Mouse (Mus musculus) kidney, adult 11 months (tissue): ENCODE measurements around the gene Lsr.
"Not testable (repeated sequence)": the region's sequence is repeated elsewhere in the genome, so short reads cannot be mapped to it uniquely, and the experiment has no call there.

ENCODE experiments used
- DNase-seq: peaks from one replicate; pipeline ENCODE4 v3.0.0; 2022

Gene Lsr

DNA sequence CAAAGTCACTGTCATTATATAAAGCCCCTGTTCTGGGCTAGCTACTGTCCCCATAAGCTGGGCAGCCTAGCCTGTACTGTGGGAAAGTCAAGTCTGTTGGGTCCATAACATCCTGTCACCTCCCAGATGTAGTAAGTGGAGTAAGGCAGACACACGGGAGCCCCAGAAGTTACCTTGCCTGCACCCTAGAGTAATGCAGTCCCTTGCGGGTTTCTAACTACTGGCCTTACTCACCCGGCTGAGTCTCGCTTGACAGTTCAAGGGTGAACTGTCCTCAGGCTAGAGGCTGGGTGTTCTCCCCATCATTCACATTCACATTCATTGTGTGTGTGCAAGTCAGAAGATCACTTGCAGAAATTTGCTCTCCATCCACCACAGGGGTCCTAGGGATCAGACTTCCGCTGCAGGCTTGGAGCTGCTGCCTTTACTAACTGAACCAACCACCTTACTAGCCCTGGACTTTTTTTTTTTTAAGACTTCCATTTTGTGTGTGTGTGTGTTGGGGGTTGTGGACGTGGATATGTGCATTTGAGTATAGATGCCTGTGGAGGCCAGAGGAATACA is 13.4 kb downstream of the Lsr start:
- no peak for DNase-seq

DNA sequence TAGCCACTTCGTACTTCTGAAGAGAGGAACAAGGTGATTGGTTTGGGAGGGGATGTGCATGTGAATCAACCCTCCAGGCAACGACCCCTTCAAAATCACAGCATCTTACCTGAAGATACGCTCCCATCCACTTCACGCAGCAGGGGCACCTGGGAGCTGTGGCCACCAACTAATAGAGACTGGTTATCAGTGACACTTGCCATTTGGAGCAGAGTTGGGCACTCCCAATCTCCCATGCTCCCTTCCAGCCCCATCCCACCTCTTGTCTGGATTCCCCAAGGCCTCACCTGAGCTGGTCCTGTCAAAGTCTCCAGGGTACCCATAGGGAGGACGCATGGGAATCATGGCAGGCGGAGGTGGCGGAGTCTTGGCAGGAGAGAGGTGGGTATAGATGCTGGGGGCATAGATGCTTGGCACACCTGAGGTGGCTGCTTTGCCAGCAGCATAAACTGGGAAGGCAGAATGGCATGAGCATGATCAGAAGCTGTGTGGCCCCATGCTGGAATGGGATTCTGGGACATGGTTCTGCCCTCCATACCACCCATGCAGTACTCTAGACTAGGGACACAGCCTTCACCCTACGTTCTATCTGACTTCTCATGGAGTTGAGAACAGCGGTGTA is 14.3 kb downstream of the Lsr start:
- DNase-seq, result no peak

DNA sequence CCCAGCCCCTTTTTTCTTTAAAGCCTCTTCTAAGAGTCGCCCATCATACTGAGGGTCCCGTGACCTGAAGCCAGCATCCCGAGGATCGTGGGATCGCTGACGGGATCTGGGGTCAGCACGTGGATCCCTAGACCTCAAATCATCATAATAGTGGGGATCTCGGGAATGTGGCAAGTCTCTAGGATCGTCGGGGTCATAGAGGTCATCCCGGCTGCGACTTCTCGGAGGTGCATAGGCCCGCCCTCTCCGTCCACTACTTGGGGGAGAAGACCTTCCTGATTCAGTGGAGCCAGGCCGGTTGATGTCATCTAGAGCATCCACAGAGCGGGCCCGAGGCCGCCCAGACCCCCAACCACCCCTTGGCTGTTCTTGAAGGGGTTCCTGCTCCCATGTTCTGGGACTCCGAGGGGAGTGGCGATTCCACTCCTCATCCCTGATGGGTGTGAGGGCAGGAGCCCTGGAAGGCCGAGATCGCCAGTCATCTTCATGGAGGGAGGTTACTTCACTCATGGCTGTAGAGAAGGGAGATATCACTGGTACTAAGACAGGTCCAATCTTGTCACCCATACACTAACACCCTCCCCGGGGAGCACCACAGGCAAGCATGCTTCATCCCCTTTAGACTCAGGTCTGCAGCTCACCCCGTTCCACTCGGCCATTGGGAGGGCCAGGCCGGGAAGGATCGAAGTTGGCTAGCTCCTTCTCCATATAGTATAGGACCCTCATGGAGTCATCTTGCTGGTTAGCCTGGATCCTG is 15.0 kb downstream of the Lsr start:
- DNase-seq, result peak; percentile 35

DNA sequence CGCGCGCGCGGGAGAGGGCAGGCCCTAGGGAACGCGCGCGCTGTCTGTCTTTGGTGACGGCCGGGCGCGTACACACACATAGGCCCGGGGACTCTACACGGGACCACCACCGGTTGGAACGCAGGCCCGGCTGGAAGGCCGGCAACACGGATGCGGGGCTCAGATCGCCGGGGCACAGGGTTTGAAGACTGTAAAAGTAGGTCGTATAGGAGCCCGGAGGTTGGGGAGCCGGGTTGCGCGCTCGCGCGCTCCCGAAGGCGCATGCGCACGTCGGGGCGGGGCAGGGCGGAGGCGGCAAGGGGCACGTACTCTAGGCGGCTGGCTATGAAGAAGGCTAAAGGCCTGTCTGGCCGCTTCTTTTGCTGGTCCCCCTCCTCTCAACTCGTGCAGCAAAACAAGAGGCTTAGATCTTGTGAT is 15.9 kb downstream of the Lsr start:
- DNase-seq, result peak; percentile 94

DNA sequence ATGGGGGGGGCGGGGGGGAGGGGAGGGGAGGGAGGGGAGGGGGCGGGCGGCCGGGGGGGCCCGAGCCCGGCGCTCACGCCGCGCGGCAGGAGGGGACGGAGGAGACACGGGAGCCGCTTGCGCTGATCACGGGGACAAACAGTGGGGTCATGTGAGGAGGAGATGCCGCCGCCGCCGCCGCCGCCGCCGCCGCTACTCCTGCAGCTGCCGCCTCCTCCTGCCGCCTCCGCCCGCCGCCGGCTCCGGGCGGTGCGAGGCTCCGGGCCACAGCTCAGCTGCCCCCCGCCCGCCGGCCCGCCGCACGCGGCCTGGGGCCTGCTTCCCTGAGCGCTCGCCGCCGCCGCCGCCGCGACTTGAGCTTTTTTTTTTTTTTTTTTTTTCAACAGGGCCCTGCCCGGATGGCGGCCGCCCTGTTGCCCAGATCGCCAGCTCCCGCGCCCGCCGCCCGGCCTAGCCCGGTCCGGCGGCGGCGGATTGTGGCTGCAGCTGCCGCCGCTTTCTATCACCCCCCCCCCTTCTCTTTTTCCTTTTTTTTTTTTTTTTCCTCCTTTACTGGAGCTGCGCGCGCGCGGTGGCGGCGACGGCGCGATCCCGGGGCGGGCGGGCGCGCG is 16.4 kb downstream of the Lsr start, which contains the start of gene Usf2:
Usf2 (minus strand) TSS at position 48 of the 611 bp plus-strand sequence.
- DNase-seq, result peak; percentile 78

DNA sequence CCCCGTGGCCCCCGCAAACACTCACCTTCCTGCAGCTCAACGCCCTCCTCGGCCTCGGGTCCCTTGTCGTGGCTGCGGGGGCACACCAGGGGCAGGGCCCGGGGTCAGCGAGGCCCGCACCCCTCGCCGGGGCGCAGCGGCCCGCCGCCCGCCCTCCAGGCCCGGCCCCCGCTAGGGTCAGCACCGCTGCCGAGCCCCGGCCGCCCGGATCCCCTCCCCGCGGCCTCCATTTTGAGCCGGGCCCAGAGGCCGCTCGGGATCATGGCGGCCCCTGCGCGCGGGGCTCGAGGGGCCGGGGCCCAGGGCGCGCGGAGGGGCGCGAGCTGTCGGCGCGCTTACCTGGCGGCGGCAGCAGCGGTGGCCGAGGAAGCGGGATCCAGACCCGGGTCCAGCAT is 16.9 kb downstream of the Lsr start:
- DNase-seq, result peak; percentile 55

DNA sequence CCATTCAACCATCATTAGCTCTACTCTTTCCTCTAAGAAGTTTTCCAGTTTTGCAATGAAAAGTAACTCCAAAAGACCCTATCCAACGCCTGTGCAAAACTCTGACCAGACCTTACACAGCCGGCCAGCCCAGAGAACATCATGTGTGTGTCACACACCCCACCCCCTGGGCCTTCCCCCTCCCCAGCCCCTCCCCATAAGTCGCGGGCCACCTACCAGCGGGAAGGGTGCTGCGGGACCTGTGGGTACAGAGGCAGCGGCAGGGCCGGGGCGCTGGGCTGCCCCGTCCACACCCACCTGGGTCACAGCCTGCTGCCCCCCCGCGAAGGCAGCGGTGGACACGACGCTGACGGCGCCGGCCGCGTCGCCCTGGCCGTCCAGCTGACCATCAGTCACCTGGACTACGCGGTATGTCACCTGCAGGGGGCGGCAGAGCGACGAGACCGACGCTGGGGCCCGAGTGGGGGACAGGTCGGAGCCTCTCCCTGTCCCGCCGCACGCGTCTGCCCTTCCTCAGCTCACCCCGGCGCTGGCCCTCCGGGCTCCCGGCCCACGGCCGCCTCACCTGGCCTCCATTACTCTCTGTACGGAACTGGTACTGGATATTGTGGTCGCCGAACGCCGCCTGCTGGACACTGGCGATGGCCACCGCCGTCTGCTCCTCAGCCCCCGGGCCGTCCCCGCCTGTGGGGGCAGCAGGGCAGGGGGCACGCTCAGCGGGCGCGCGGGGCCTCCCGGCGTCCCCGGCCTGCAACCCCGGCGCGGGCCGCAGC is 17.5 kb downstream of the Lsr start:
- DNase-seq, result peak; percentile 88

DNA sequence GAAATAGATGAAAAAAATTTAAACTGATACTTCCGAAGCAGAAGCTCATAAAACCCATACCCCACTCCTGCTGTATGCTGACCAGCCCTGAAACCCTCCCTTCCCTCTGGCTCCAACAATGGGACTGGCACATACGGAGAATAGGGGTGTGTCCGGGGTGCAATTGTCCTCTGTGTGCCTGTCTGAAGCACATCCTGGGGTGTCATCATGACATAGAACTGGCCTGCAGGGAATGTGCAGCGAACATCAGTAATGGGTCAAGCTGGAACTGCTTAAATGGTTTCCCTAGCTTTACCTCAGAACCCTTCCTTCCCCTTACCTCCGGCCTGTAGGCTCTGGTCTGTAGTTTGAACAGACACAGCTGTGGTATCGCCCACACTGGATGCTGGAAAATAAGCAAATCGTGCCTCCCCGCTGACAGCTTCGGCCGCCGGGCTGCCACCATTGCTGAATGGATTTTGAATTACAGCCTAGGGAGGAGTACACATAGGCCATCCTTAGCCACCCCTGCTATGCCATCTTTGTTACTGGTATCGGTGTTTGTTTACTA is 18.2 kb downstream of the Lsr start:
- DNase-seq, result no peak

DNA sequence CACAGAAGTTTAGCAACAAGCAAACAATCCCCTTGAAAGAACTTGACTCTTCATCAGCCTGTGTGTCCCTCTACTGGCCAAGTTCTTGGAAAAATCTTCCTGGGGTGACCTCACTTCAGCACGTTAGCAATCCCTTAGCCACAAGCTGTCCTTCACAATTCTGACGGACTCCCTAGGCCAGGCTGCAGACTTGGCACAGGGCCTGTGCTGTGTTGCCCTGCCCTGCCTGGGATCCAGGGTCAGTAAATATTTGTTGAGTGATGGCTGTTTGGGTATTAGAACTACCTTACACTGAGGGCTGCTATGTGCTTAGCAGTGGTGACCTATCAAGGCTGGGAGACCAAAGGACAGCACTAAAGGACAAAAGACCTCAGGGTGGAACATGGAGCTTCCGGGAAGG is 19.2 kb downstream of the Lsr start:
- DNase-seq, result no peak

DNA sequence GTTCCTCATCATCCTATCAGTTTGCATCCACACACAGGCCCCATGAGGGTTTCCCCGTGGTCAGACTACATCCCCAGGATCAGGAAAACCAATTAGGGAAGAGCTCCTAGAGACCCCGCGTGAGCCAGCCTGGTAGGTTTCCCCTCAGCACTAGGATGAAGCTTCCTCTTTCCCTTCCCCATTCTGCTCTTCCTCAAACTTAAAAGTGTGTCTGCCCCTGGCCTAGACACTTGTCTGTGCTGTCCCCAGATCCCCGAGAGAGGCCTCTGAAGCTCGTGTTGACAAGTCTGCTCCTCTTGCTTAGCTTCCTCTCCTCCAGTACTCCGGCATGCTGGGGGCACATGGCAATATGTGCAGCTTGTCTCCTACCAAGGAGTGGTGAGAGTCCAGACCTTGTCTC is 19.8 kb downstream of the Lsr start:
- no peak for DNase-seq

DNA sequence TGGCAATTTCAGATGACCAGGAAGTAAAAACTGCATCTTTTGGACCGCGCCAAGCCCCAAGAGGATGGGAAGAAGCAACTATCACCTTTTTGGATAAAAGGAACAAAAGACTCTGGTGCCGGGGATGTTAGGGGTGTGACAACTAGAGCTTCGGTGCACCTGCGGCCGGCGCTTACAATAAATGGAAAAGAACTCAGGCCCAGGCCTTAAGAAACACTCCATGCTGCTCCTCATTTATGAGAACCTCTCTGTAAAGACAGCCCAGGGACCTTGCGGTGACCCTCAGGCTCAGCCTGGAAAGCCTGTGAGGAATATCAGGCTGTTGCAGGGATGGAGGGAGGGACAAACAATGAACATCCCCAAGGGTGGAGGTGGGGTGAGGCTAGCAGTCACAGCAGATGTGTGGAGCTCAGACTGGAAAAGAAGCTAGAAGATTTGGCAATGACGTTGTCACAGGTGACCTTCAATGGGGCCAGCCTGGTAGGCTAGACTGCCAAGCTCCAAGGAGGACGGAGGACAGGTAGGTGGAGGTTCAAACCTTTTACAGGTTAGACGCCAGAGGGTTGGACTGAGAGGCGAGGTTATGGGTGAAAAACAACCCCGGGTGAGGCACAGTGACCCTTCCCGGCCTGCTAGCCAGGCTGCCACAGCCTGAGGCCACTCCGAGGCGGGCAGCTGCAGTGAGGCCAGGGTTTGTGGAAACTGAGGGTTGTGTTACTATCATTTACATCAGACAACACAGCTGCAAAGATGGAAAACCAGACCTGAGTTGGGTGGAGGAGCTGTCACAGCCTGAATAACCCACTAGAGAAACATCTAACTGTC is 20.6 kb downstream of the Lsr start:
- DNase-seq, result no peak

DNA sequence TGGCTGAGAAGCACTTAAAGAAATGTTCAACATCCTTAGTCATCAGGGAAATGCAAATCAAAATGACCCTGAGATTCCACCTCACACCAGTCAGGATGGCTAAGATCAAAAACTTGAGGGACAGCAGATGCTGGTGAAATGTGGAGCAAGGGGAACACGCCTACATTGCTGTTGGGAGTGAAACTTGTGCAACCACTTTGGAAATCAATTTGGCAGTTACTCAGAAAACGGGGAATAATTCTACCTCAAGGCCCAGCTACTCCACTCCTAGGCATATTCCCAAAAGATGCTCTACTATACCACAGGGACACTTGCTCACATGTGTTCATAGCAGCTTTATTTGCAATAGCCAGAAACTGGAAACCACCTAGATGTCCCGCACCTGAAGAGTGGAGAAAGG is 23.4 kb downstream of the Lsr start:
- not testable (repeated sequence) for DNase-seq

DNA sequence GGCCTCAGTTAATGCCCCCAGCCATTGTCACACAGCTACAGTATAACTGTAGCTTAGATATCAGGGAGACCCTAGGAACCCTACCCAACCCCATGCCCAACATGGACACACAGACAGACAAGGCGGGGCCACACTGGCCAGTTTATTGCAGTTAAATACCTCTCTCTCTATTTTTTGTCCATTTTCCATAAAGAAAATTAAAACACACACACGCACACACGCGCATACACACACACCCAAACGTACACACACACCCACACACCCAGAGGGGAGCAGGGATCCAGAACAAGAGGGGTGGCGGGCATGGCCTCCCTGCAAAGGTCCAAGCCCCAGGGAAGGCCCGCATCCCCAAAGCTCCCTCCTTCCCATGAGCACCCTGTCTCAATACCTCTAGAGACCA is 27.4 kb downstream of the Lsr start:
- DNase-seq, result no peak

DNA sequence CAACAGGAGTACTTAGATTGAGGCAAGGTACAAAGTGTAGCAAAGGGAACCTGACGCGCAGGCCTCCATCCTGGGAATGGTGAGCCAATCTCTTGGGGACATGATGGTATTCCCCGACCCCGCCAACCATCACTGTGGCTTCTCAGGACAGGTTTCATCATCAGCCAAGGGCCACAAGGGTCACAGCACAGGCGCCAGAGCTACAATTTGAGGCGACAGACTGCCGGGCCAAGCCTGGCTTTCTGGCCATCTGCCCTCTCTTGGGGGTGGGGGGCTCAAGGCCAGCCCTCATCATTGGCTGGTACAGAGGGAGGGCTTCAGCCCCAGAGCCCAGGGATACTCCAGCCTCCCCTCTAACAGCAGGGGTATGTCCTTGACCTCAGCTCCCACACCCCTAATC is 27.8 kb downstream of the Lsr start:
- not testable (repeated sequence) for DNase-seq

DNA sequence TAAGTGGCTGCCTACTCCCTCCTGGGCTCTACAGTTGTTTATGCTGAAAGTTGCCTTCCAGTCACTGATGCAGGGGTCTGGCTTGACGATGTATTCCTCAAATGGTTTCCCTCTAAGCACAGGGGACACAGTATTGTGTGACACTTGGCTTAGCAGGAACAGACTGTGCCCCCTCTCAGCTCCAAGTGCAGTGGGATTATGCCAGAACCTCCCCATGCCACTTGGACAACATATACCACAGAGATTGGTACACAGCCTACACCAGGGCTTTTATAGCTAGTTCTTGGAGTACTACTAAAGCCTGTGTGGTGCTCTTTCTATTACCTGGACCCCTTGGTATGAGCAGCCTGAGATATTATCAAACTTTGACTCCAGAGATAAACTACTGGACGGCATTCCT is 28.6 kb downstream of the Lsr start:
- DNase-seq, result not testable (repeated sequence)

DNA sequence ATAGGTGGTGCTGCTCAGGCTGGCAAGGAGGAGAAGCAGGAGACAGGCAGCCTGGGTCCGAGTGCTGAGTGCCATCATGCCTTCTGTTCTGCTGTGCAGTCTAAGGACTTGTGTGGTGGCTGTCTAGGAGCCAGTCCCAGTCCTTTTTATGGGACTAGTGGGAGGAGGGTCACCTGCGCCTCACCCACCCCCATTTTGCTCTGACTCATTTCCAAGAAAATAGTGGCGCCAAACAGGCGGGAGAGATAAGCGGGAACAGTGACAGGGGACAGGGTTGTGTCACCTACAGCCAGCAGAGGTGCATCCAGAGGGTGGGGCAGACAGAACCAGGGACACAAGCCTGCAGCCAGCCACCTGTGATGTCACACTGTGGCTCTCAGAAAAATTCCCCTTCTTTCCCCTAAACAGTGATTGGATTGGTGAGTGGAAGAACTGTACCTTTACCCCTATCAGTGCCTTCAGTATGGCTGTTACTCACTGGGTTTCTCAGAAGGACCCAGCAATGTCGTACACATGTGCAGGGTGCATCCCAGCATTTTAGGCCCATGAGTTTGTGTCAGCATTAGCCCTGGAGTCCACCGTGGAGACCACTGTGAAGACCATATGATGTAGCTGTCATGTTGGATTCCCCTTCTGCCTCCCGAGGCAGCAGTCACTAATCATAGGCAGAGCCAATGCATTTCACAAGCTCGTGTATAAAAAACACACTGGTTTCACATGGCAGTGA is 29.2 kb downstream of the Lsr start, which contains the start of gene Hamp:
Hamp (minus strand) TSS at position 124 of the 727 bp plus-strand sequence.
- DNase-seq, result no peak

DNA sequence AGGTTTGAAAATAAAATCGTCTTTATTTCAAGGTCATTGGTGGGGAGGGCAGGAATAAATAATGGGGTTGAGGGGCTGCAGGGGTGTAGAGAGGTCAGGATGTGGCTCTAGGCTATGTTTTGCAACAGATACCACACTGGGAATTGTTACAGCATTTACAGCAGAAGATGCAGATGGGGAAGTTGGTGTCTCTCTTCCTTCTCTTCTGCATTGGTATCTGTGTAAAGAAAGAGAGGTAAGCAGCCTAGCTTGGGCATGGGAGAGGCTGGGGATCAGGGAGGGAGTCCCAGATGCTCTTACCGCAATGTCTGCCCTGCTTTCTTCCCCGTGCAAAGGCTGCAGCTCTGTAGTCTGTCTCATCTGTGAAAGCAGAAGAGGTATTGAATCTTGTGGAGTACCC is 30.9 kb downstream of the Lsr start:
- DNase-seq, result not testable (repeated sequence)

DNA sequence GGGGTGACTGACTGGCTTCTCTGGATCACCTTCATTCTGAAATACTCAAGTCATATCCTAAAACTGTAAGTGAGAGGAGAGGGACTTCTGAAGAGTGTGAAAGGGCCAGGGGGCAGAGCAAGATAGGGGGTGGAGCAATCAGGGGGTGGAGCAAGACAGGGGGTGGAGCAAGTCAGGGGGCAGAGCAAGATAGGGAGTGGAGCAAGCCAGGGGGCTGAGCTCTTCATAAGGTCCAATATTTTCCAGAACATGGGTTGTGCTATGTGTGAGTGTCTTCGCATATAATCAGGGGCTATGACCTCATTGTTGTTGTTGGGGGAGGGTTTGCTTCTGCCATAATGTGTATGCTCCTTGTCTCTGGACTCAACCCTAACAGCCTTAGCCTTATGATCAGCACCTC is 33.2 kb downstream of the Lsr start:
- not testable (repeated sequence) for DNase-seq

DNA sequence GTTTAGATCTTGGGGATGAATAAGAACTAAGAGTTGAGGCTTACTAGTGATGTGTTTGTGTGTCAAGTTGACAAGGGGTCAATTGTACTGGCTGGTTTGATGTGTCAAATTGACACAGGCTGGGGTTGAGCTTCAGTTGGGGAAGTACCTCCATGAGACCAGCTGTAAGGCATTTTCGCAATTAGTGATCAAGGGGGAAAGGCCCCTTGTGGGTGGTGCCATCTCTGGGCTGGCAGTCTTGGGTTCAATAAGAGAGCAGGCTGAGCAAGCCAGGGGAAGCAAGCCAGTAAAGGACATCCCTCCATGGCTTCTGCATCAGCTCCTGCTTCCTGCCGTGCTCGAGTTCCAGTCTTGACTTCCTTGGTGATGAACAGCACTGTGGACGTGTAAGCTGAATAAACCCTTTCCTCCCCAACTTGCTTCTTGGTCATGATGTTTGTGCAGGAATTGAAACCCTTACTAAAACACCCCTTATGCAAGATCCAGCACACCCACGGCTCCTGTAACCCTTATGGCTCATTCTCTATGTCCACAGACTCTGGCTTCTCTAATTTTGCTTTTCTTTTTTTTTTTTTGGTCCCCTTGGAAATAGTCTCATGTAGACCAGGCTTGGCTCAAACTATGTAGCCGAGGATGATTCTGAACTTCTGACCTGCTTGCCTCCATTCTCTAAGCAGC is 37.7 kb downstream of the Lsr start:
- not testable (repeated sequence) for DNase-seq

DNA sequence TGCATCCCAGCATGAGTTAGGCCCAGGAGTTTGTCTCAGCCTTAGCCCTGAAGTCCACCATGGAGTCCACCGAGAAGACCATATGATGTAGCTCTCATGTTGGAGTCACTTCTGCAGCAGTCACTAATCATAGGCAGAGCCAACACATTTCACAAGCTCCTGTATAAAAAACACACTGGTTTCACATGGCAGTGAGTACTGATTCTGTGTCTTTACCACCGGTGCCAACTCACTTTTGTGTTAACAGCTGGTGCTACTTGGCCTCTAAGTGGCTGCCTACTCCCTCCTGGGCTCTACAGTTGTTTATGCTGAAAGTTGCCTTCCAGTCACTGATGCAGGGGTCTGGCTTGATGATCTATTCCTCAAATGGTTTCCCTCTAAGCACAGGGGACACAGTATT is 48.7 kb downstream of the Lsr start, which contains the start of gene Hamp2:
Hamp2 (minus strand) TSS at position 101 of the 400 bp plus-strand sequence.
- not testable (repeated sequence) for DNase-seq
